Mouse (Mus musculus) 3134 (cell line): ENCODE measurements at regions not wholly inside any gene's neighbourhood (a gene's known extent, or its start where the extent isn't known, plus 50 kb on each side); places are given as distances from the start of the nearest gene placed in this dataset.
A peak's percentile ranks its signal among the peaks of the same experiment; 100 is the strongest.

Source experiments
- DNase-seq: peaks from one replicate; pipeline ENCODE4 v3.0.0-alpha.2; 2011; ENCODE audit warnings: low spot score; ENCODE audit not compliant: insufficient read length; ENCODE audit errors: extremely low read depth

- DNase-seq = no peak
These were observed 56.1 kb downstream of the Gm4791 start for GRCm38 (mm10) chr9:47054595-47054994.

GRCm38 (mm10) chr9:47055558-47055957 lies 57.0 kb downstream of the Gm4791 start:
- no peak for DNase-seq

GRCm38 (mm10) chr9:47059339-47060005 lies 60.9 kb downstream of the Gm4791 start:
- DNase-seq = no peak

- no peak for DNase-seq
These were observed 62.2 kb downstream of the Gm4791 start for GRCm38 (mm10) chr9:47060757-47061156.

GRCm38 (mm10) chr9:47062516-47062915 lies 64.0 kb downstream of the Gm4791 start:
- DNase-seq = peak; percentile 80

GRCm38 (mm10) chr9:47063751-47064150 lies 65.2 kb downstream of the Gm4791 start:
- DNase-seq = no peak

- peak; percentile 22 for DNase-seq
These were observed 66.0 kb downstream of the Gm4791 start for GRCm38 (mm10) chr9:47064463-47065032.

GRCm38 (mm10) chr9:47069436-47069835 lies 70.9 kb downstream of the Gm4791 start:
- DNase-seq = no peak

GRCm38 (mm10) chr9:47070958-47071357 lies 72.4 kb downstream of the Gm4791 start:
- no peak for DNase-seq

GRCm38 (mm10) chr9:47076946-47077345 lies 78.4 kb downstream of the Gm4791 start:
- no peak for DNase-seq

GRCm38 (mm10) chr9:47077416-47077815 lies 78.9 kb downstream of the Gm4791 start:
- no peak for DNase-seq

- DNase-seq = no peak
These were observed 79.4 kb downstream of the Gm4791 start for GRCm38 (mm10) chr9:47077945-47078344.

- DNase-seq = no peak
These were observed 82.9 kb downstream of the Gm4791 start for GRCm38 (mm10) chr9:47081407-47081806.

- DNase-seq = no peak
These were observed 93.3 kb downstream of the Gm4791 start for GRCm38 (mm10) chr9:47091796-47092195.

- no peak for DNase-seq
These were observed 97.1 kb downstream of the Gm4791 start for GRCm38 (mm10) chr9:47095656-47096055.

- DNase-seq = no peak
These were observed 104.8 kb downstream of the Gm4791 start for GRCm38 (mm10) chr9:47103316-47103715.

- DNase-seq = no peak
These were observed 105.4 kb downstream of the Gm4791 start for GRCm38 (mm10) chr9:47103966-47104365.

- no peak for DNase-seq
These were observed 109.6 kb downstream of the Gm4791 start for GRCm38 (mm10) chr9:47108096-47108495.

GRCm38 (mm10) chr9:47119253-47119652 lies 120.7 kb downstream of the Gm4791 start:
- DNase-seq = no peak

- DNase-seq = no peak
These were observed 124.6 kb downstream of the Gm4791 start for GRCm38 (mm10) chr9:47123113-47123512.

GRCm38 (mm10) chr9:47125517-47125916 lies 127.0 kb downstream of the Gm4791 start:
- no peak for DNase-seq

- no peak for DNase-seq
These were observed 127.7 kb downstream of the Gm4791 start for GRCm38 (mm10) chr9:47126236-47126635.
